Mouse (Mus musculus): ENCODE results near the gene Zfp553. TPM values are rescaled to one million over a fixed set of nuclear protein-coding genes. Genes with fewer than 3 reads are reported as not detected.

Gene Zfp553
- total RNA-seq, 4 experiments from 2014 or later, result 20.6 to 21.4 (median 20.9) TPM

DNA sequence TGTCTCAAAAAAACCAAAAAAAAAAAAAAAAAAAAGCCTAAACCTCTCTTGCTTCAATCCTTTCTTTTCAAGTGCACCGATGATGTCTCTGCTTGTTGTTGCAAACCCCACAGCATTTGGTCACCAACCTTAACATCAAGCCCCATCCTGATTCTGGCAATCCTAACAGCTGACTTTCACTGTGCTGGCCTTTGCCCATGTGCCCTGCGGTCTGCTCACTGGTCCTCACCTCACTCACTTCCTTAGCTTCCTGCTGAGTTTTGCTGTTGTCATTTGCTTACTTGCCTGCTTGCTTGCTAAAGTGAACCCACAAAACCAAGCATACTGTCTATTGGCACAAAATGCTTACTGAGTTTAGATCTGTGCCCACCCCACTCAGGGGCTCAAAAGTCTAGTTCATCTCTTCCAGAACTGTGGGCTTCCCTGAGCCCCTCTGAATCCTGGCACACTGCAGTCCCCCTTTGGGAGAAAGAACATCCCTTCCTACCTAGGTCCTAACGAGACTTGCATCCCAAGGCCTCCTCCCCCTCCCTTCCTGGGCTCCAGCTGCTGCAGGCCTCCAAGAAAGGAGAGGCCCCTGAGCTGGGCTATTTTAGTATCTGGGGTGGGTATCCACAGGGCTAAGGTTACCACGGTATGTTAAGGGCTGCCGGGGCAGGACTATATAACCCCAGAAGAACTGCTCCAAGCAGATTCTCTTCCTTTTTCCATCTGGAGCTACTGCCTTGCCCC, 21.7 kb upstream of the Zfp553 start:
- DNase-seq (ENCODE audit: low spot score in 2 of 2), result no peak

GRCm38 (mm10) chr7:127212432-127213250, 20.2 kb upstream of the Zfp553 start:
- DNase-seq (ENCODE audit: low spot score in 2 of 2), result no peak

DNA sequence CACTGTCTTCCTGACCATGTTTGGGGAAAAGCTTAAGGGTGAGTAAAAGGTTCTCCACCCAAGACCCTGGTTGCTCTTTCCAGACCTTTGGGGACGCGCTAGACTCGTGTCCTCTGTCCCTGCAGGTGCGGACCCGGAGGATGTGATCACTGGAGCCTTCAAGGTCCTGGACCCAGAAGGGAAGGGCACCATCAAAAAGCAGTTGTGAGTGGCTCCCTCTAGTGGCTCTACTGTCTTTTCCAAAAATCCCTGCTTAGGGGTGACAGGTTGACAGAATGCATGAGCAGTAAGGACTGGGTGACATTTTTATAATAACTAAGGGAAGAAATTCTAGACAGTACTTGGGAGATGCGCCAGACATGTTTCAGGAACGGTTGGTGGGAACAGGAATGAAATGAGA, 19.4 kb upstream of the Zfp553 start:
- DNase-seq (ENCODE audit: low spot score in 2 of 2), result no peak

DNA sequence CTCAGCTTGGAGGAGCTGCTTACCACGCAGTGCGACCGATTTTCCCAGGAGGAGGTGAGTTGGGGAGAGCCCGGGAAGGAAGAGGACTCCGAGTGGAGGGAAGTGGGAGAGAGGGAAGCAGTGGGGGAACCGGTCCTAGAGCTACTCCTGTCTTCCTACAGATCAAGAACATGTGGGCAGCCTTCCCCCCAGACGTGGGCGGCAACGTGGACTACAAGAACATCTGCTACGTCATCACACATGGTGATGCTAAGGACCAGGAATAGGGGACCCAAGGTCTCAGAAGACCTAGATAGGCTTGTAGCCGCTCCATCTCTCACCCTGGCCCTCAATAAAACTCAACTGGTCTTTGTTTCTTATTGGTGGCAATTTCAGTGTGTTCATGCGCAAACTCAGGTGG, 18.9 kb upstream of the Zfp553 start:
- no peak for DNase-seq (ENCODE audit: low spot score in 2 of 2)

- DNase-seq (ENCODE audit: low spot score in 2 of 2), result no peak
Observed at GRCm38 (mm10) chr7:127214521-127214920, 18.3 kb upstream of the Zfp553 start.

DNA sequence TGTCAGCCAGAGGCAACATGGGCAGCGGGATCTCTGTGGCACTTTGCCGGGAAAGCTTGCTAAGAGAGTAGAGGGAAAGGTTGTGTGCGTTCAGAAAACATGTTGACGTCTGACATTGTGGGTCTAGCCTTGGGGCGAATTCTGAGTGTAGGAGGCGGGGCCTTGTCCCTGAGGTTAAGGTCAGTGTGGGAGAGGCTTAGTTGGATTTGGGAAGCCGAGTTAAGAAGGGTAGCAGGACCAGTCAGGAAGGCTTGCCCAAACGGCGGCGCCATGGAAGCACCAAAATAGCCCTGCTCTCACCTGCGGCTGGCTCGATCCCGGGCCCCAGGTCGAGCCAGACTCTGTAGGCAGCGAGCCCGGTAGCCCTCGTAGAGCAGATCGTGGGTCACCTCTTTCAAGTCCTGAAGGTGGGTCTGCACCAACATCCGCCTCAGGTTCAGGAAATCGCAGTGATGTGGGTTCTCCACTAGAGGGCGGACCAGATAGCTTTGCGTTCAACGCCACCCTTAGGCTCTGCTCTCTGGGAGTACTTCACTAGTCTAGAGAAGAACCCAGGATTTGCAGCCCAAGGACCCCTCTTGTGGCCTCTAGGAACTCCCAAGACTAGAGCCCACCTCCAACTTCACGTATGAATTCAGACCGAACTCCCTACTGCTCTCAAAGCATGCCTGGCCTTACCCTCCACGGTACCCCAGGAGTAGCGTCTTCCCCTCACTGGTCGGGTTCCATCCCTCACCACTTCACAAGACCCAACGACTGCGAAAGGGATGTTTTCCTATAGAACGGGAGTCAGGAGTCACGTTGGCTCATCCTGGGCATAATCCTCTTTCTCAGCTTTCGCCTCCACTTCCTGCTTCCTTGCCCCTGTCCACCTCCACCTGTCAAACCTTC, 17.6 kb upstream of the Zfp553 start:
- peak in 1 of 2 experiments; percentile 47 for DNase-seq (ENCODE audit: low spot score in 2 of 2)

DNA sequence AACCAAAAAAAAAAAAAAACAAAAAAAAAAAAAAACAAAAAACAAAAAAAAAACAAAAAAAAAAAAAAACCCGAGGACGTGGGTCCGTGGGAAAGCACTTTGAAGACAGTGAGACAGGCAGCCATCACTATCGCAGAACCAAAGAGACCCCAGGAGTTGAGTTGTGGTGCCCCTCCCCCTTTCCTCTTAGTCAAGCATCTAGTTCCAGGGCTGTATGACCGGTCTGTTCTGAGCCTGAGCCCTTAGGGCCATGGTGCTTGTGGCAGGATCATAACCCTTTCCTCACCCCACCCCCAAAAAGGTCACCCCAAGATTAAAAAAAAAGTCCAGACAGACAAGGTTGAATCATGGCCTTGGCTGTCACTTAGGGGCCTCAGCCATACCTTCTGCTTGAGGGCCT, 16.6 kb upstream of the Zfp553 start:
- DNase-seq (ENCODE audit: low spot score in 2 of 2), result no peak

DNA sequence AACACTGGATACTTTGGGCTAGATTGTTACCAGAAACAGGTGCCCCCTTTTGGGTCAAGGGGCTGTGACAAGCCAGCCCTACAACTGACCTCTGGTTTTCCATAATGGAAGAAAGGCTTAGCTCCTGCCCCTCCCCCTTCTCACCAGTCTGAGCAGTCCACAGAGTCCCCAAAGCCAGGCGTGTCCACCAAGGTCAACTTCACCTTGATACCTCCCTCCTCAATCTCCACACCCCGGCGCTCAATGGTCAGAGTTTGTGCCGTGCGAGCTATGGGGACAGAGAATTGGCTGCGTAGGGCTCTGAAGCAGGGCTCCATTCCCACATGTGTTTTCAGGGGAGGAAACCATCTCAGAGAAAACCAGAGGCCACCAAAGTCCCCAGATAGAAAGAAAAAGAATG, 15.4 kb upstream of the Zfp553 start:
- DNase-seq (ENCODE audit: low spot score in 2 of 2), result no peak

DNA sequence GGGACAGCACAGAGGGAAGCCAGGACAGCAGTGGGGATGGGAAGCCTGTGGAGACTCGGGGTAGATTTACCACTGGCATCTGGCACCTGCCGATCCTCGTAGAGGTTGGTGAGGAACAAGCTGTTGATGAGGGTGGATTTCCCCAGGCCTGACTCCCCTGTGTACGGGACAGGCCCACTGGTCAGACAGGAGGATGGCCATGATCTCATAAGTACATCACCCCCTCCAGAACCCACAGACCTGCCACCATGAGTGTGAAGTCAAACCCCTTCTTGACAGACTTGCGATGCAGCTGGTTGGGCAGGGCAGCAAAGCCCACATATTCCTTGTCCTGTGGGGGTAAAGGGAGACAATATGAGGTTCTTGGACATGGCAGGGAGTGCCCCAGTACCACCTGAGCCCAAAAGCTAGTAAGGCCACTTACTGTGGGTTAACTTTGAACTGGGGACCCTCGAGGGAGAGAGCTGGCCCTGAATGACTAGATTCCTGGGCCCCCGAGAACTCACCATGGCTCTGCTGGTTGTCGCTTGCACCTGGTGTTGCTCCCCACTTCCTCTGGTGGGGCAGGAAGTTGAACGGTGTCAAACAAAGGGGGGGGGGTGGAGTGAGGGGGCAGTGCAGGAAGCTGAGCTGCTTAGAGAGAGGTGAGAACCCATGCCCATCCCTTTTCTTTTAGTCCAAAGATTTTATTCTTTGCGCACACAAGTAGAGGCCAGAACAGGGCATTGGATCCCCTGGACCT, 14.8 kb upstream of the Zfp553 start:
- DNase-seq (ENCODE audit: low spot score in 2 of 2), result no peak

DNA sequence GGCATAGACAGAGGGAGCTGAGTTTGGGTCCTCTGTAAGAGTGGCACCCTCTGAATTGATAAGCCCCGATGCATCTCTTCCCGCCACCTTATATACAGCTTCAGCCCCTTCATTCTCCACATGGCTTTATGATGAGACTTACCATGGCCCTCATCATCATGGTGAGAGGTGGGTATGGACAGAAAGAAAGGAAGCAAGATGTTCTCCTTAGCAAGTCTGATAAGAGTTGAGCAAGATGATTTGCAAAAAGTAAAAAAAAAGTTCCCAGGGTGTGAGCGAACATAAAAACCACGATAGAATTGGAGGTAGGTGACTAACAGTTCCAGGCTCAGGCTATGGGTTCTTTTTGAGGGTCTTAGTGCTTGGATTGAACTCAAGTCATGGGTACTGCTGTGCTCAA, 14.2 kb upstream of the Zfp553 start:
- no peak for DNase-seq (ENCODE audit: low spot score in 2 of 2)

DNA sequence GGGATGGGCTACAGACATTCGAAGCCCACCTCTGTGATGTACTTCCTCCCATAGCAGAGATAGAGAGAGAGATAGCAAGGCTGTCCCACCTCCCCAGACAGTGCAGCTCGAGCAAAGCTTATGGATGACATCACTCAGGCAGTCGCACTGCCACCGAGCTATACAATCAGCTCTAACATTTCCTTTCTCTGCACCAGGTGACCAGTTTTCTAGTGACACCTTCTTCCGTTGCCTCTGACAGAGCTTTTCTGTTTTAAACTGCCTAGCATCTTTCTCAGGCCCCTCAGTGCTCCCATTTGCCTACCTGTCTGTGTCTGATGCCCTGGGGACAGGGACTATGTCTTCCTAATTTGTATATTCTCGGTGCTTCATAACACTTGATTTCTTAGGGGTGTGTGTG, 12.4 kb upstream of the Zfp553 start:
- DNase-seq (ENCODE audit: low spot score in 2 of 2), result no peak

DNA sequence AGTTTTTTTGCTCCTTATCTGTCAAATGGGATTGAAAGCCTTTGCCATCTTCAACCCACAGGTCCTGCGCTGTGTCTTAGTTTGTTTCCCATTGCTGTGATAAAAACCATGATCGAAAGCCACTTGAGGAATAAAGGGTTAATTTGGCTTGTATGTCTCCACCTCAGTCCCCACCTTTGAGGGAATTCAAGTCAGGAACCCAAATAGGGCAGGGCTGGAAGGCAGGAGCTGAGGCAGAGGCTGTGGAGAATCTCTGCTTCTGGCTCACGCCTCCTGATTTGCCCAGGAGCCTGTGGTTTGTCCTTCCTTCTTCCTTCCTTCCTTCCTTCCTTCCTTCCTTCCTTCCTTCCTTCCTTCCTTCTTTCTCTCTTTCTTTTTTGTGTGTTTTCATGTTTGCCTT, 9.8 kb upstream of the Zfp553 start:
- no peak for DNase-seq (ENCODE audit: low spot score in 2 of 2)

GRCm38 (mm10) chr7:127223515-127224478, 9.1 kb upstream of the Zfp553 start:
- DNase-seq (ENCODE audit: low spot score in 2 of 2), result no peak

GRCm38 (mm10) chr7:127224616-127225015, 8.2 kb upstream of the Zfp553 start:
- DNase-seq (ENCODE audit: low spot score in 2 of 2), result no peak

DNA sequence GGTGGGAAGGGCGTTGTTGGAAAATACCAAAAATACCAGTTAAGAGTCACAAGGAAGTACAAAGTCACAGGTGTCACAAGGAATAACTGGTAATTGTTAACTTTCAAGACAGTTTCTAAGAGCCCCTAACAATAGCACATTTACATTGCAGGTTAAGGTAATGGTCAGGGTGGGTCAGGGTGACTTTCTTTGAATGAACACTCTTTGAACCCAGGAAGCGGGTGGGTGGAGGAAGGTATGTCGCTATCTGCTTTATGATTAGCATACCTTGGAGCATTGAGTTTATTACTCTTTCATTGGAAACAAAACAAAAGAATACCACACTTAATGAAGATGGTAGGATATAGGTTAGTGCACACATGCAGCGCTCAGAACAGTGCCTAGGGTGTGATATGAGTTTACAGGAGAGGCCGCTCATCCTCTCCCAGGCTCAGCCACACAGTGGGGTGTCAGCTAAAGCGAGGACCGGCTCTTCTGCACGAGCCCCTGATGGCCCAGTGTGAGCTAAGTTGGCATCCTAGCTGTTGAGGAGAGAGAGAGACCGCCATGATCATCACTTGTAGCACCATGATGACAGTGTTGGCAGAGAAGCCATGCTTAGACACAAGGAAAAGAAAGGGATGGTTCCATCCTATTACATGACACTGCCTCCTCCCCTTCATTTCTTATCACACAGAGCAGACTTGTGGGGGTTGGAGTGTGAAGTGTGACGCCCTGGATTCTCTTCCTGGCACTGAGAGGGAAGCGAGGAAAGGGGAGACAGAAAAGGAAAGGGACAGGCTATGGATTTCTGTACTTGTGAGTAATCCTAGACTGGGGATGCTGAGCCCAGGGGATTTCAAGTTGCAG, 7.5 kb upstream of the Zfp553 start:
- no peak for DNase-seq (ENCODE audit: low spot score in 2 of 2)

GRCm38 (mm10) chr7:127228615-127229303, 4.1 kb upstream of the Zfp553 start:
- peak in 1 of 2 experiments; percentile 76 for DNase-seq (ENCODE audit: low spot score in 2 of 2)

- DNase-seq (ENCODE audit: low spot score in 2 of 2), result no peak
Observed at GRCm38 (mm10) chr7:127231376-127231775, 1.5 kb upstream of the Zfp553 start.
